Mouse (Mus musculus) heart, postnatal 10 days (tissue): ENCODE results near the gene Tmx2. TPM values are rescaled to one million over a fixed set of nuclear protein-coding genes. Genes with fewer than 3 reads are reported as not detected.
"Not testable (repeated sequence)": the region's sequence is repeated elsewhere in the genome, so short reads cannot be mapped to it uniquely, and the experiment has no call there.

Source experiments
- DNase-seq, 2 experiments: peaks; one replicate each; pipeline ENCODE4 v3.0.0; 2021
- intact Hi-C: fragments of 180-260 bp; cut with DNase I; formaldehyde crosslinking; loops from one replicate; pipeline ENCODE4 v1.15.1; 2025
- total RNA-seq, 2 experiments: library from RNA; stranded (reverse); gene quantifications; 2 replicates each; pipeline ENCODE4 v1.2.3; 2021

Tmx2 gene
- total RNA-seq, 2 experiments from 2014 or later = 109 to 134 TPM

- intact Hi-C loops = no loop called here
These were observed 11.1 kb upstream of the Tmx2 start for GRCm38 (mm10) chr2:84690050-84690449.

GRCm38 (mm10) chr2:84688080-84688844 is 9.3 kb upstream of the Tmx2 start:
- intact Hi-C loops = no loop called here
- DNase-seq = no peak

More at GRCm38 (mm10) chr2:84690050-84690449, 11.1 kb upstream of the Tmx2 start:
- no peak for DNase-seq

- intact Hi-C loops = no loop called here
- no peak for DNase-seq
These were observed 3.8 kb upstream of the Tmx2 start for GRCm38 (mm10) chr2:84682605-84683183.

DNA sequence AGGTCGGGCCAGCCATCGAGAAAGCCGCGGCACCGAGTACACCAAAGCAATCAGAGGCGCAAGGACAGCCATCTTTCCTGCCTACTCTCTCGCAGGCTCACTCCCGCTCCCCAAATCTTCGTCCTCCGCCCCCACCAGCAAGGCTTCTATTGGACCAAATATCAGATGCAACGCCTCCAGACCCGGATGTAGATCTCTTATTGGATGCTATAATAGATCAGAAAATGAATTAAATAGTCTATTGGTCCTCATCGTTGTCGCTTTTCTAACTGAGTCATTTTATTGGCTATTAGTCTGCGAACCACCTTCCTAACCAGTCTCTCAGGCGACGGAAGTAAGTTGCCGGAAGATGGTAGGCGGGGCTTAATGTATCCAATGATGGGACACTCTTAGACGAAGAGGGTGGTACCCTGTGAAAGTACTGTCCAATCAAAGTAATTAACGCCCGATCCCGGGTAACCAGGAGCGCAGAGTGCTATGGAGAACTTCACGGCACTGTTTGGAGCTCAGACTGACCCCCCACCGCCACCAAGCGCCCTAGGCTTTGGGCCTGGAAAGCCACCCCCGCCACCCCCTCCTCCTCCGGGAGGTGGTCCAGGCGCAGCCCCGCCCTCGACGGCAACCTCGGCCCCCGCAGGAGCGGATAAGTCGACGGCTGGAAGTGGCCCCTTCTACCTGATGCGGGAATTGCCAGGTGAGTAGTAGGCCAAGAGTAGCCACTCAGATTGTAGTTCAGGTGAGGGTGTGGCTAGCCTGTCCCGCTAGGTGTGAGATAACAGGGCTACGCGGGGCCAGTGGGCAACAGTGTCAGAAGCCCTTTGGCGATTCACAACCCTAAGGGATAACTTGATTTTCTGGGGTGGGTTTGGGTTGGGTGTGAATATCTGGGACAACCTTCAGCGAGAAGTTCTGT is 716 bp downstream of the Tmx2 start, which contains the start of the genes Gm28635 and Med19:
Gene Gm28635, minus strand, starts transcription at position 74 of the 913 bp plus-strand sequence.
Gene Med19, plus strand, starts transcription at position 435 of the 913 bp plus-strand sequence.
- intact Hi-C loops = loop anchor here (5.0 kb wide), 1 partner anchor 34 kb away; no protein-coding TSS in a partner anchor
- DNase-seq = peak; percentile 98

GRCm38 (mm10) chr2:84677270-84677967 is 1.5 kb downstream of the Tmx2 start:
- no peak for DNase-seq
- intact Hi-C loops = loop anchor here (5.0 kb wide), 1 partner anchor 35 kb away; no protein-coding TSS in a partner anchor

GRCm38 (mm10) chr2:84671535-84671934 is 7.4 kb downstream of the Tmx2 start:
- intact Hi-C loops, DNase-seq: not testable (repeated sequence)

DNA sequence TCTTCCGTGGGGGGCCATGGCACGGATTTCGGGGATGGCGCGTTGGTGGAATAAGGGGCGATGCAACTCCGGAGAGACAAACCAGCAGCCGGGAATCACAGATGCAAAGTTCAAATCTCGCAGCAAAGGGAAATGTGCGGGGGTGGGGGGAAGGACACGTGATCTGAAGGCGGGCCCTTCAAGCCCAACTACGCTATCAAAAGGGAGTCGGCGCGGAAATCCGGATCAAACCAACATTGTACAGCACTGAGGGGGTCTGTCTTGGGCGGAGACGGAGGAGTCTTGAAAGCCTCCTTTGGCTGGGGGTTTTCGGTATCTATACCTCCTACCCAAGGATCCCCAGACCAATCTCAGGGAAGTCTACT is 8.4 kb downstream of the Tmx2 start, which contains the start of gene Selenoh:
Gene Selenoh, minus strand, starts transcription at position 202 of the 365 bp plus-strand sequence.
- DNase-seq = peak; percentile 87 to 89

GRCm38 (mm10) chr2:84669828-84670568 is 8.9 kb downstream of the Tmx2 start:
- no peak for DNase-seq
- intact Hi-C loops = no loop called here

More for the DNA sequence above, 8.4 kb downstream of the Tmx2 start, which contains the start of gene Selenoh:
- intact Hi-C loops = no loop called here

GRCm38 (mm10) chr2:84666081-84666480 is 12.9 kb downstream of the Tmx2 start:
- intact Hi-C loops = no loop called here
- DNase-seq = no peak

DNA sequence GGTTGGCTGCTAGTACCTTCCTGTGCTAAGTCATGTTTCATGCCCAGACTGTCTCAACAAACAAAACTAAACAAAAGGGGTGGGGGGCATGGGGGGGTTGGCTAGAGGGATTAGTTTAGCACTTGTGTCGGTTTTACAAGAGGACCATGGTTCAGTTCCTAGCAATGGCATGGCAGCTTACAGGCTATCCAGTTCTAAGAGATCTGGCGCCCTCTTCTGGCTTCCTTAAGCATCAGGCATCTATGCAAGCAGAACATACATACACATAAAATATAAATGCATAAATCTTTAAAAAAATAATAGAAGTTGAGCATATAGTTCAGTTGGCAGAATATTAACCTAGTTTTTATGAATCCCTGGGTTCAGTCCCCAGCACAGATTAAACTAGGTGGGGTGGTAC is 16.1 kb downstream of the Tmx2 start:
- DNase-seq = peak in 1 of 2 experiments; percentile 59
- intact Hi-C loops = loop anchor here (5.0 kb wide), 2 partner anchors 106 to 181 kb away; no protein-coding TSS in a partner anchor

GRCm38 (mm10) chr2:84660253-84660652 is 18.7 kb downstream of the Tmx2 start:
- intact Hi-C loops = loop anchor here (2.0 to 5.0 kb wide), 4 partner anchors 43 to 205 kb away; no protein-coding TSS in a partner anchor
- peak; percentile 70 to 83 for DNase-seq

DNA sequence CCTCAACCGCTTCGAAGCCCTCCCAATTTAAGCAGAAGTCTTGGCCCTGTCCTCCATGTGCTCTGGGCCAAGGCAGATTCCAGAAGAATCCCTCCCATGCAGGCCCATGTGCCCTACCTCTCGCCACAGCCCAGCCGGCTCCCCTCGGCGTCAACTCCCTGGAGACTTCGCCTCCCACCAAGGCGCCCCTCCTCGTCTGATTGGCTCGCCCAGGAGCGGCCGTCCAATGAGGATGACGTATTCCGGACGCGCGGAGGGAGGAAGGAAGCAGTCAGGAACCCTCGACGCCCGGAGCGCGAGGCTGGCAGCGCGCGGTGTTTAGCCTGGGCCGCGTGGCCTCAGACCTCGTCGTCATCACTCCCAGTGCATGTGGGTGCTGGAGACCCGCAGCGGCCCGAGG is 20.1 kb downstream of the Tmx2 start, which contains the start of gene Btbd18:
Gene Btbd18, plus strand, starts transcription at position 274 of the 400 bp plus-strand sequence.
- DNase-seq = no peak
- intact Hi-C loops = no loop called here

DNA sequence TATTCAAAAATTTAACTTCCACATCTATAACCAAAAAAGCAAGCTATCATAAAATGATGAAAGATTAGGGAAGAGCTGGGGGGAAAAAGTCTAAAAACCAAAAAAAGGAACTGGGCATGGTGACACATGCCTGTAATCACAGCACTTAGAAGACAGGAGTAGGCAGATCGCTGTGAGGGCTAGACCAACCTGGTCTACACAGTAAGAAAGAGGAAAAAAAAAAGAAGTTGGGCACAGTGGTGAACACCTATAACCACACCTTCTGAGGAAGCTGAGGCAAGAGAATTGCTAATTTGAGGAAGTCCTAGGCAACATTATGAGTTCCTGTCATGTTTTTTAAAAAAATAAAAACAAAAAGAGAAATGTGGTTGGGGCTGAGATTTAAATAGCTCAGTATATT is 23.1 kb downstream of the Tmx2 start:
- intact Hi-C loops = no loop called here
- no peak for DNase-seq

- intact Hi-C loops = no loop called here
- DNase-seq = no peak
These were observed 25.6 kb downstream of the Tmx2 start for GRCm38 (mm10) chr2:84653354-84653753.

GRCm38 (mm10) chr2:84650464-84651195 is 28.3 kb downstream of the Tmx2 start, which contains the start of gene Ctnnd1:
Gene Ctnnd1, minus strand, starts transcription at chr2:84650765.
- peak; percentile 91 to 93 for DNase-seq
- intact Hi-C loops = loop anchor here (2.0 kb wide), 1 partner anchor 32 kb away; no protein-coding TSS in a partner anchor

- intact Hi-C loops = loop anchor here (1.0 to 2.0 kb wide), 2 partner anchors 13 to 31 kb away; no protein-coding TSS in a partner anchor
- DNase-seq = peak in 1 of 2 experiments; percentile 43
These were observed 29.3 kb downstream of the Tmx2 start for GRCm38 (mm10) chr2:84649674-84650073.

DNA sequence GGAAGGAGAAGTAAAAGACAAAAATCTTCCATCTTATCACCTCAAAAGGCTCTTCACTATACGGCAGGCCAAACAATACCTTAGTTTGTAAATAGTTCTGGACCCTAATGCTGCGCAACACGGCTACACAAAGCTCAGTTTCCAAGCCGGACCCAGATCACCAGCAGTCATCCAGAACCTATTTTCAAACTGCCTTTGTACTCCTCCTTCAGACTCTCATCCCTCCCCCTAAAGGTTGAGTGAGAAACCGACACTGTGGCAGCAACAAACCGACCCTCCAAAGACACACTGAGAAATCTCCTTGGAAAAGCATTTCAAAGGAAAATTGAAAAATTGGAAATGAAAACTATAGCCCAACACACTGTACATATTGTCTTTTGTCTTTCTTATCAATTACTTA is 30.6 kb downstream of the Tmx2 start:
- DNase-seq = no peak
- intact Hi-C loops = no loop called here

DNA sequence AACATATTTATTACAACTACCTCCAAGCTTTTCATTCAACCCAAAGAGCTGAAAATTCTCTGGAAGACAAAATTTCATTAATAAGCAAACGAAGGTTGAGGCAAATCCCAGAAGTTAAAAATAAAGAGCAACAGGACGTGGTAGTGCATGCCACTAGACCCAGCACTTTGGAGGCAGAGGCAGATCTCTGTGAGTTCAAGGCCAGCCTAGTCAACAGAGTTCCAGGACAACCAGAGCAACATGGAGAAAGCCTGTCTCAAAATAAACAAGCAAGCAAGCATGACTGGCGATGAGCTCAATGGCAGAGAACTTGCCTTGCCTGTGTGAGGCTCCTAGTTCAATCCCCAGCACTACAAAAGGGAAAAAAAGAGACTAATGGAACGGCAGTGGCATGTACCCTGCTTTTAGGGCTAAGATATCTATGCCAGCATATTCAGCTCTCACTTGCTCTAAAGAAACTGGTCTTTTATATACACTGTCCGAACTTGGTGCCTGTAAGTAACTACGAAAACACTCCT is 31.8 kb downstream of the Tmx2 start:
- no peak for DNase-seq
- intact Hi-C loops = no loop called here
